Mouse (Mus musculus) heart, postnatal 36 days (tissue): ENCODE measurements around the gene Irs2. TPM values are rescaled to one million over a fixed set of nuclear protein-coding genes. Genes with fewer than 3 reads are reported as not detected.

Experiments
- DNase-seq, 2 experiments: peaks; one replicate each; pipeline ENCODE4 v3.0.0; 2021 to 2022
- intact Hi-C: fragments of 180-260 bp; cut with DNase I; formaldehyde crosslinking; loops from one replicate; pipeline ENCODE4 v1.15.1; 2025
- total RNA-seq, 2 experiments: library from RNA; stranded (reverse); gene quantifications; 2 replicates each; pipeline ENCODE4 v1.2.3; 2021

Irs2 gene
- total RNA-seq, 2 experiments from 2014 or later: 13.2 to 33.5 TPM

- intact Hi-C loops: no loop called here
- DNase-seq: no peak
These were observed 2.1 kb upstream of the Irs2 start for GRCm38 (mm10) chr8:11010398-11010797.

- intact Hi-C loops: loop anchor here (2.0 to 5.0 kb wide), 6 partner anchors 62 to 357 kb away; no protein-coding TSS in a partner anchor
- peak; percentile 65 to 72 for DNase-seq
These were observed 1.3 kb upstream of the Irs2 start for GRCm38 (mm10) chr8:11009431-11010071.

DNA sequence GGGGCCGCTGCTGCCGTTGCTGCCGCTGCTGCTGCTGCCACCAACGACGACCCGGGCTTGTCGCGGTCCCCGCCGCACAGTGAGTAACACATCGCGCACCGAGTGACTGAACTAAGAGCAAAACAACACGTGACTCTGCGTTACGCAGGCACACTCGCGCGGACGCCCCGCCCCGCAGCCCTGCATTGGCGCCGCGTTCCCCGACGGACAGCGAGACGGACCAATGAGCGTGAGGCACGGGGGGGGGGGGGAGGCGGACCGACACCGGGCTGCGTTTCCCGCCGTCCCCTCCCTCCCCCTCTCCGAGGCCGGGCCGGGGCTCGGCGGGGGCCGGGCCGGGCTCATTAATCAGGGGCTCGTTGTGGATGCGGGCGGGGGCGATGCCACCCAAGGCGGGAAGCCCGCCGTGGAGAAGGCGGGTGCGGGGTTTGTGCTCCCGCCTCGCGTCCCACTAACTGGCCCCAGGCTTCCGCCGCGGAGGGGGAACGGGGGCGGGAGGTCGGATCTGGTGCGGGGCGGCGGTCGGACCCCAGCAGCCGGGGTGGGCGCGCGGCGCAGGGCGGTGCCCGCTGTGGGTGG lies 673 bp upstream of the Irs2 start:
- intact Hi-C loops: loop anchor here (2.0 to 5.0 kb wide), 6 partner anchors 62 to 357 kb away; no protein-coding TSS in a partner anchor
- peak; percentile 95 for DNase-seq

GRCm38 (mm10) chr8:11007581-11008378 lies 478 bp downstream of the Irs2 start:
- peak; percentile 57 to 75 for DNase-seq

GRCm38 (mm10) chr8:11007001-11007580 lies 1.2 kb downstream of the Irs2 start:
- intact Hi-C loops: loop anchor here (1.0 to 5.0 kb wide), 8 partner anchors 60 to 433 kb away; no protein-coding TSS in a partner anchor
- DNase-seq: peak; percentile 87 to 89

More at GRCm38 (mm10) chr8:11007581-11008378, 478 bp downstream of the Irs2 start:
- intact Hi-C loops: loop anchor here (1.0 to 5.0 kb wide), 9 partner anchors 60 to 433 kb away; no protein-coding TSS in a partner anchor

- peak in 1 of 2 experiments; percentile 6 for DNase-seq
- intact Hi-C loops: loop anchor here (2.0 to 5.0 kb wide), 7 partner anchors 59 to 354 kb away; no protein-coding TSS in a partner anchor
These were observed 2.0 kb downstream of the Irs2 start for GRCm38 (mm10) chr8:11006276-11006630.

GRCm38 (mm10) chr8:11005460-11006275 lies 2.6 kb downstream of the Irs2 start:
- DNase-seq: no peak
- intact Hi-C loops: loop anchor here (2.0 to 5.0 kb wide), 7 partner anchors 58 to 353 kb away; no protein-coding TSS in a partner anchor

GRCm38 (mm10) chr8:11004781-11005459 lies 3.3 kb downstream of the Irs2 start:
- DNase-seq: no peak
- intact Hi-C loops: loop anchor here (5.0 kb wide), 5 partner anchors 58 to 353 kb away; no protein-coding TSS in a partner anchor

GRCm38 (mm10) chr8:11003917-11004470 lies 4.3 kb downstream of the Irs2 start:
- intact Hi-C loops: no loop called here

GRCm38 (mm10) chr8:11003253-11003652 lies 5.0 kb downstream of the Irs2 start:
- no peak for DNase-seq
- intact Hi-C loops: no loop called here

More at GRCm38 (mm10) chr8:11003917-11004470, 4.3 kb downstream of the Irs2 start:
- no peak for DNase-seq

DNA sequence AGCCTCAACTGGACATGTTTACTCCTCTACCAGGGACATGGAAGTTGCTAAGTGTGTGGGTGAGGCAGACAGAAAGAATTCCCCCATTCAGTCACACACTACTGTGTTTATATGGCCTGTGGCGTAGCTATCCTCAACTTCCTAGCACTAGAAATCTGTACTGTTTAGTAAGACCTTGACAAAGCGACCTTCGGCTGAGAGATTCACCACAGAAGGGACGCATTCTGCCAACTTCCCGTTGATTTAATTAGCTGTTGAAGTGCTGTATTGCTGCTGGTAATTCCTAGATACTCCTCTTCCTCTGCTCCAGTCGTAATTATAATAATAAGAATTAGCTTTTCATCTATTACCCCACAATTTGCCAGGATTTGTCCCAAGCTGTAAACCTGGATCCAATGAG lies 5.4 kb downstream of the Irs2 start:
- DNase-seq: no peak
- intact Hi-C loops: no loop called here

DNA sequence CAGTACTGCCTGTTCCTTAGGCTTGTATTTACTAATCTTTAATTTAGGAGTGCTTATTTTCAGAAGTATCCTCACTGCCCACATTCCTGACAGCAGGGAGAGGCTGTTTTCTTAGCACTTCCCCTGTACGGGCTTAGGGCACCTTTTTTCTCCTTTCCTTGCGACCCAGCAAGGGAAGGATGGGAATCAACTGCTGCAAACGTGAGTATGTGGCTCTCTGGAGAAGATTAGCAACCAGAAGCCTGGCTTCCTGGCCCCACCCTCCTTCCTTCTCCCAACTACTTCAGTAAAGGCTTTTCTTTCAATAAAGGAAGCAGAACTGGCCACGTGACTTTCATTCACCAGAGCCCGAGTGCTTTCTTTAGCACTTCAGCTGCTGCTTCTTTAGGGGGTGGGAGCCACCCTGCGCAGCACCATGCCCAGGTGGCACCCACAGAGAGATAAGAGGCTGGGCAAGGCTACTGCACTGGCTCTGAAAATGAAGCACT lies 7.2 kb downstream of the Irs2 start:
- peak in 1 of 2 experiments; percentile 11 for DNase-seq
- intact Hi-C loops: no loop called here

DNA sequence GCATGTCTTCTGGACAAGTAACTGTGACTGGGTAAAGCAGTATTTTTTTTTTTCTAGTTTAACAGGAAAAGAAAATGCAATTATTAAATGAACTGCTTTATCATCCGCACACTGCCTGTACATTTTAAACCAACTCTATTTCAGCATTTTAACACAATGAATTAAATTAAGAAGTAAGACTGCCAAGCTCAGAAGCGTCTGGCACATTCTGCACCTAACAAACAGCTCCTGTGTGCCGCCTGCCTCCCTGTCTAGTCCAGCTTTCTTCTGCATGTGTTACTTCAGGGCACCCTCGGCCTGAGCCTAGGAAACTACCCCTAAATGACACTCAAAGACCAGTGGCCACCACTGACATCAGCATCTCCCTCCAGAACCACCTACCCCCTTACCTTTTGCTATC lies 8.7 kb downstream of the Irs2 start:
- intact Hi-C loops: no loop called here
- DNase-seq: no peak

DNA sequence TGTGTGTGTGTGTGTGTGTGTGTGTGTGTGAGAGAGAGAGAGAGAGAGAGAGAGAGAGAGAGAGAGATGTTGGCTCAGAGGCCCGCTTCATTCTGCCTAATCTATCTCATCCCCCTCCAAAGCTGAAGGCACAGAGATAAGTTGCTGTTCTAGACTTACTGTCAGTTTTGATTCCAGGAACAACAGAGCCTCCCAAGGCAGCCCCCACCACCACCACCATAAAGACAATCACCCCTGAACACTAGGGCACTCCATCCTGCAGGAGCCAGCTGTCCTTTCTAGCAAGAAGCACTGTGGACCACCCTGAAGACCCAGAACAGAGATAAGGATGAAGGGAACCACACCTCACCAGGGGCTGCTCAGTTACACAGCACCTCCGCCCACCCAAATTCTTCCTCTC lies 12.0 kb downstream of the Irs2 start:
- DNase-seq: no peak
- intact Hi-C loops: no loop called here

GRCm38 (mm10) chr8:10995756-10996155 lies 12.5 kb downstream of the Irs2 start:
- intact Hi-C loops: no loop called here
- no peak for DNase-seq

DNA sequence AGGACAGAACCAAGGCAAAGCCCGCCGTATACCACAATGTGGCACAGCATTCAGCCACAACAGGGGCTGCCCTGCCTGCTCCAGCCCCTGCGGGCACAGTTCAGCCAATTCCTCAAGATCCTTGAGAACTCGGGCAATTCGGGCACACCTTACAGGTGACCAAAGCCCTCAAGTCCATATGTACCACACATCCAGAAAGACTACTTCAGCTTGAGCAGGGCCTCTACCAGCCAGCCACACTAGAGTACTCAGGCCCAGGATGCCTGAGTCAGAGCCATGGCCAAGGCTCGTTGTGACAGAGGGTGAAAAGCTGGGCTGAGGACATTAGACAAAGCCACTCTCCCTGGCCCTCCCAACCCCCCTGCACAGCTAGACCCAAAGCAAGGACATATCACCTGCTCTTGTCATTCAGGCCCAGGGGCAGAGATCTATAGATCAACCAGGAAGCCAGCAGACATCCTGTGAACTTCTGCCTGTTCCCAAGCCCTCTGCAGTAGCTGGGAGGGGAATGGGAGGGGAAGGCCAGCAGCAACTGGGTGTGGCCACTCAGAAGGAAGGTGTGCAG lies 13.8 kb downstream of the Irs2 start:
- no peak for DNase-seq
- intact Hi-C loops: no loop called here

DNA sequence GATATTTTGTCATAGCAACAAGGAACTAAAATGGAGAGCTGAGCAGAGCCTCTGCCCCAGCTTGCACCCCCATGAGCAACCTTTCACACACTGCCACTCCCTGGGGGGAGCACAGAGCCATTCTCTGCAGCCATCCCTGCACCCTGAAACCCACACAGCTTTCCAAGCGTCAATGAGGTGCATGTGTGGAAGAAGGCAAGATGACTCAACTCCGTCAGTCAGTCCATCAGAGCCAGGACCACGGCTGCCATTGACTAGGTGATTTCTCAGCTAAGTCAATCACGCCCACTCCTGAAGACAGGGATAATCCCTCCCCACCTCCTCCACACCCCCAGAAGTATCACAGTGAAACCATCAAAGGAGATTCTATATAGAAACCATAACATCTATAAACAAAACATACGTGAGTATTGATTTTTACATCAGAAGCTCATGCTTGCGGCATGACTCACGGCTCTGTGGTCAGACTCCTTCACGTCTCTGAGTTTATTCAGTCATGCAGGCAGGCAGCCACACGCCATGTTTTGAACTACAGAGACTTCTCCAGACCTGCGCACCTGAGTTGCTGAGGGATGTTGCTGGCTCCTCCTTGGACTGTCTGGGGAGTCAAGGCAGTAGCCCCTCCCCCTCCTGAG lies 14.6 kb downstream of the Irs2 start:
- DNase-seq: no peak
- intact Hi-C loops: no loop called here

DNA sequence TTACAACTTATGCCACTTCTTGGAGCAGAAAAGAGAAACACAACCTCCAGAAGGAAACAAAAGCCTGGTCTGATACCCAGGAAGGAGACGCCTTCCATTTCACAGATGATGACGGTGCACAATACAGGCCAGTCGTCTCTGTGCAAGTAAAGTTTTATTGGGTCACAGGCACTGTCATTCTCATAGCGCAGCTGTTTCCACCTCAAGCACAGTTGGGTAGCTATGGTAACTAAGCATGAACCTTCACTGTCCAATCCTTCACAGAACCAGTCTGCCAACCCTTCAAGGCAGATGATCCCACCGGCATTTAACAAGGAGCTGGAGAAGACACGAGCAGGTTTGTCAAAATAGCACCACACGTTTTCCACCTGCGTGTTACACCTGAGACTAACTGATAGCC lies 16.2 kb downstream of the Irs2 start:
- intact Hi-C loops: no loop called here
- no peak for DNase-seq
